Mouse (Mus musculus) forebrain, embryonic 13.5 days (tissue): ENCODE data around the gene Shank2. TPM values are rescaled to one million over a fixed set of nuclear protein-coding genes. Genes with fewer than 3 reads are reported as not detected.
A peak's percentile ranks its signal among the peaks of the same experiment; 100 is the strongest.

Experiments used
- ATAC-seq: fragments of 200-750 bp; cut with Nextera tagmentation; 2 replicates; pipeline ENCODE4 v1.8.0; 2017
- H3K27ac ChIP-seq: fragments of 300-500 bp; sonication (generic); 2 replicates; pipeline ENCODE4 v1.5.1; 2015; ENCODE audit warnings: inconsistent platforms, mild to moderate bottlenecking, moderate library complexity
- H3K27me3 ChIP-seq: fragments of 300-500 bp; sonication (generic); 2 replicates; pipeline ENCODE4 v1.6.1; 2015; ENCODE audit warnings: mild to moderate bottlenecking, inconsistent platforms
- H3K36me3 ChIP-seq: fragments of 300-500 bp; sonication (generic); 2 replicates; pipeline ENCODE4 v1.6.1; 2015; ENCODE audit warnings: mild to moderate bottlenecking, inconsistent platforms; ENCODE audit not compliant: poor library complexity, severe bottlenecking
- H3K4me1 ChIP-seq: fragments of 300-500 bp; sonication (generic); 2 replicates; pipeline ENCODE4 v1.6.1; 2015; ENCODE audit warnings: inconsistent platforms
- H3K4me2 ChIP-seq: fragments of 300-500 bp; sonication (generic); 2 replicates; pipeline ENCODE4 v1.6.1; 2015; ENCODE audit warnings: inconsistent platforms, mild to moderate bottlenecking, moderate library complexity
- H3K4me3 ChIP-seq: fragments of 300-500 bp; sonication (generic); 2 replicates; pipeline ENCODE4 v1.5.1; 2015; ENCODE audit warnings: mild to moderate bottlenecking, inconsistent platforms
- H3K9ac ChIP-seq: fragments of 300-500 bp; sonication (generic); 2 replicates; pipeline ENCODE4 v1.6.1; 2015; ENCODE audit warnings: mild to moderate bottlenecking, inconsistent platforms
- H3K9me3 ChIP-seq: fragments of 300-500 bp; sonication (generic); replicated peaks from 2 replicates; pipeline ENCODE4 v1.6.1; 2016; ENCODE audit warnings: inconsistent platforms
- WGBS: fragments of 180-500 bp; shearing (Covaris S2); methylation state at CpG from one replicate; pipeline ENCODE4 v1.1.7; 2015; 5-methylcytosine and 5-hydroxymethylcytosine counted together
- polyA plus RNA-seq: library from polyadenylated mRNA; unstranded; fragments of >200 nt; fragmentation: Nextera tagmentation; extraction: Ambion mirVana; gene quantifications from 2 replicates; pipeline ENCODE4 v1.2.1, GENCODE M21; 2015

Shank2 gene
- polyA plus RNA-seq, 1 experiment from 2014 or later, result 4.1 TPM

- Histone ChIP-seq H3K9ac (no peak overlapping the region), H3K9me3 (no peaks in the 10 kb centered on the region), H3K4me3 (no peak overlapping the region), H3K4me1 (no peaks in the 10 kb centered on the region), H3K4me2 (no peak overlapping the region), H3K27ac (no peak overlapping the region), H3K36me3 (no peaks in the 10 kb centered on the region), H3K27me3 (0 out of 2 replicates have a peak, but pooled peaks cover 3% of the 10 kb centered on the region)
- 88% methylated on average over 3 of the region's 3 CpGs for WGBS
- ATAC-seq, result peak; percentile 42; the same call in 1 of the 2 replicates
These were observed 424.9 kb downstream of the Shank2 start for GRCm38 (mm10) chr7:144426594-144426993.

DNA sequence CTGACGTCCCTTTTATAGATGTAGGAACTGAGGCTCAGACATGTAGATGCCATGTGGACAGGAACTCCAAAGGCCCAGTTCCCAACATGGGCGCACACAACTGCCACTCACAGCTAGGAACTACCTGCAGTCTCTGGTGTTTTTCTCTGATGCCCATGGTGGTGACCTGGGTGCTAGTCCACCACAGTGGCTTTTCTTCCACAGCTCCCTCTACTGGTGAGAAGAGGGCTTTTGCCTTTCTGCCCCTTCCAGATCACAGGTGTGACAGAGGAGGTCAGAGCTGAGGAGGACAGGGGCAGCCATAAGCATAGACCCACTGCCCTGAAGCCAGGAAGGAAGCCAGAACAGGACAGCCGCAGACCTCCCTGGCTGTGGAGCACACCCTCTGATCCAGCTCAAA, 425.7 kb downstream of the Shank2 start:
- H3K9ac ChIP-seq, result no peak overlapping the region
- H3K4me2 ChIP-seq, result no peak overlapping the region
- H3K4me1 ChIP-seq, result no peaks in the 10 kb centered on the region
- H3K27me3 ChIP-seq, result 0 out of 2 replicates have a peak, but pooled peaks cover 3% of the 10 kb centered on the region
- 90% methylated on average over 3 of the region's 3 CpGs for WGBS
- no peaks in the 10 kb centered on the region for H3K36me3 ChIP-seq
- H3K27ac ChIP-seq, result no peak overlapping the region
- no peak overlapping the region for H3K4me3 ChIP-seq
- no peaks in the 10 kb centered on the region for H3K9me3 ChIP-seq
- ATAC-seq, result no peak

DNA sequence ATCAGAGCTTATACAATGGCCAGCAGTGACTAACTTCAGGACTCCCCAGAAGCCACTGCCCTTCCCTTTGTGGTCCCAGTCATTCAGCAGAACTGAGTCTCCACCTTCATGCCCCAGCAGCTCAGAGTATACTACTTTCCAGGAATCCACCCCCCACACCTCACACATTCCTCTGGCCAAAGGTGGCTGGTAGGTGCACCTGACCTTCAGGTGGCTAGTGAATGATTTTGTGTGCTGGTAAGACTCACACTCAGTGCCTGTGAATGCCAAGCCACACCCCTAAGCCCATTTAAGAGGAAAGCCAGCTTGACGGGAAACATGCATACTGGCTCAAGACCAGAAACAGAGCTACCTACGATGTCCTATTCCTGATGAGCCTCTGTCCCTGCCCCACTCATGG, 431.2 kb downstream of the Shank2 start:
- Histone ChIP-seq H3K4me2 (no peak overlapping the region), H3K4me1 (no peaks in the 10 kb centered on the region), H3K27ac (no peak overlapping the region), H3K27me3 (0 out of 2 replicates have a peak, but pooled peaks cover 1% of the 10 kb centered on the region), H3K4me3 (no peak overlapping the region), H3K9me3 (no peaks in the 10 kb centered on the region), H3K9ac (no peak overlapping the region), H3K36me3 (peaks cover 26% of the 10 kb centered on the region)
- 66% methylated on average over 2 of the region's 2 CpGs for WGBS
- no peak for ATAC-seq

DNA sequence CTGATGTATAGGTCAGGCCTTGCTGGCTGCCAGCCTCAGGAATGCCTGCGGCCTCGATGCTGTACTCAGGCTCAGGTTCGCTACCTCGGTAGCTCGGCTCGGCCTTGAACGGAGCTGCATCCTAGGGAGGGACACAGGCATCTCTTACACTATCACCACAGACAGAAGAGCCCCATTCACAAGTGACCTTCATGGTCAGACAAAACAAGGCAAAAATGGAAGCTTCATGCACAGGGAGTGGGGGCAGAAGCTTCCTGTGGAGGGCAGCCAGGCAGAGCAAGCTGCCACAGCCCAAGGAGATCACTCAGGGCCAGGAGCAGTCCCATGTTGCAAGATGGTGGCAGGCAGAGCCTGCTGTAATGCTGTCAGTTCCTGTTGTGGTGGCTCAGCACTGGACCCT, 437.1 kb downstream of the Shank2 start:
- WGBS, result 96% methylated on average over 7 of the region's 7 CpGs
- Histone ChIP-seq H3K36me3 (peaks cover 83% of the 10 kb centered on the region), H3K27me3 (no peaks in the 10 kb centered on the region)

DNA sequence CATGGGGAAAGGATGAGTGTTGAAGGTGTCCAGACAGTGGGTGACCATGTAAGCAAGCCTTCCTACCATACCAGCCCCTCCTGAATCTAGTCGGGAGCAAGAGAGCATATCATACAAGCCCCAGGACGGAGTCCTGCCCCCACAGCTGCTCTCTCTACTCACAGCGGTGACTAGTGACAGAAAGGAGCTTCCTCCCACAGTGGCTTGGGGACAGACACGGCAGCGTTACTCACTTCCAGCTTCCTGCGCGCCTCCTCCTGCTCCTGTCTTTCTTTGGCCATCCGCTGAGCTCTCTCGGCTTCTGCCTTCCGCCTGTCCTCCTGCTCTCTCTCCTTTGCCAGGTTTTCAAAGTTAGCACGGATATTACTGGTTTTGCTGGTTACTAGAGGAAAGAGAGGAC, 439.7 kb downstream of the Shank2 start:
- H3K27me3 ChIP-seq, result no peaks in the 10 kb centered on the region
- 92% methylated on average over 11 of the region's 11 CpGs for WGBS

More for the DNA sequence above, 437.1 kb downstream of the Shank2 start:
- ATAC-seq, result no peak
- Histone ChIP-seq H3K4me1 (no peaks in the 10 kb centered on the region), H3K27ac (no peak overlapping the region), H3K9me3 (no peaks in the 10 kb centered on the region), H3K4me2 (no peak overlapping the region), H3K4me3 (no peak overlapping the region), H3K9ac (no peak overlapping the region)

DNA sequence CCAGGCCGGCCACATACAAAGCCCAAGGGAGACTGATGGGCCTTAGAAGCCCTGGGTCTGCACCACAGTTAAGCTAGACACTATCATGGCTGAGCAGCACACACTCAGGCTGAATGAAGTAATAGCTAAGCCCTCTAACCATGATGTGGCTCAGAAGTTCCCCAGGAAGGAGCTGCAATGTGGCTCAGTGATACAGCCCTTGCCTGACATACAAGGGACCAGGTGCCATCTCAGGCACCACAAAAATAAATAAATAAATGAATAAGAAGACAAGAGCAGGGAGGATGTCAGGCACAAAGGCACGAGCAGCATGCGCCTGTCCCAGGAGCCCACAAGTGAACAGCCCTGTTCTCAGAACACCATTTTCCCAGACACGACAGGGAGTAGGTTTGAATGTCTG, 440.2 kb downstream of the Shank2 start:
- H3K4me1 ChIP-seq, result no peaks in the 10 kb centered on the region
- 90% methylated on average over 4 of the region's 4 CpGs for WGBS
- no peak overlapping the region for H3K4me2 ChIP-seq
- no peak overlapping the region for H3K27ac ChIP-seq
- no peak for ATAC-seq
- no peak overlapping the region for H3K4me3 ChIP-seq
- no peaks in the 10 kb centered on the region for H3K9me3 ChIP-seq
- no peaks in the 10 kb centered on the region for H3K27me3 ChIP-seq
- no peak overlapping the region for H3K9ac ChIP-seq
- H3K36me3 ChIP-seq, result peaks cover 98% of the 10 kb centered on the region

More for the DNA sequence above, 439.7 kb downstream of the Shank2 start:
- Histone ChIP-seq H3K9ac (no peak overlapping the region), H3K36me3 (peaks cover 98% of the 10 kb centered on the region), H3K27ac (no peak overlapping the region), H3K4me2 (no peak overlapping the region), H3K4me3 (no peak overlapping the region), H3K9me3 (no peaks in the 10 kb centered on the region), H3K4me1 (no peaks in the 10 kb centered on the region)
- ATAC-seq, result no peak

GRCm38 (mm10) chr7:144444788-144445187, 443.1 kb downstream of the Shank2 start:
- Histone ChIP-seq H3K4me1 (peaks cover 5% of the 10 kb centered on the region; the same call in 1 of the 2 replicates), H3K9me3 (no peaks in the 10 kb centered on the region), H3K4me2 (no peak overlapping the region), H3K27ac (no peak overlapping the region), H3K9ac (no peak overlapping the region), H3K36me3 (peaks cover 98% of the 10 kb centered on the region), H3K27me3 (no peaks in the 10 kb centered on the region), H3K4me3 (no peak overlapping the region)
- no peak for ATAC-seq
- 94% methylated on average over 7 of the region's 7 CpGs for WGBS

- Histone ChIP-seq H3K4me3 (no peak overlapping the region), H3K27me3 (no peaks in the 10 kb centered on the region), H3K4me2 (no peak overlapping the region), H3K4me1 (peaks cover 15% of the 10 kb centered on the region), H3K36me3 (peaks cover 97% of the 10 kb centered on the region), H3K9me3 (no peaks in the 10 kb centered on the region), H3K27ac (no peak overlapping the region), H3K9ac (no peak overlapping the region)
- WGBS, result 88% methylated on average over 3 of the region's 3 CpGs
- no peak for ATAC-seq
These were observed 445.4 kb downstream of the Shank2 start for GRCm38 (mm10) chr7:144447146-144447545.

DNA sequence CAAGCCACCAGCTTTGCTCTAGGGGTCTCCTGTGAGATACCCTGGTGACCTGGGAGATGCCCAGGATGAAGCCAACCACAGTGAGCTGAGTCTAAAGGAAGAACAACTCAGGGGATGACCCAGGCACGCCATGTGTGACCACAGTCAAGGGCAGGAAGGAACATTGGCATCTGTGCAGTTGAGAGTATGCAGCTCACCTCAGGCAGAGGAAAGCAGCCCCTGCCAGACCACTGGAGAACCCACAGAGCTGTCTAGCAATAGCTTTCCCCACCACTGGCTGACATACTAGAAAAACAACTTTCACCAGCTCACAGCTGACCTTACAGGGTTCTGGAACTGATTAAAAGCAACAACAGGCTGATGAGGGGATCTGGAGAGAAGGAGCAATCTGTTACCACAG, 446.5 kb downstream of the Shank2 start:
- Histone ChIP-seq H3K4me1 (peaks cover 15% of the 10 kb centered on the region), H3K4me2 (no peak overlapping the region), H3K9me3 (no peaks in the 10 kb centered on the region), H3K27me3 (no peaks in the 10 kb centered on the region), H3K27ac (no peak overlapping the region), H3K9ac (no peak overlapping the region), H3K4me3 (no peak overlapping the region), H3K36me3 (peaks cover 98% of the 10 kb centered on the region)
- no peak for ATAC-seq
- 100% methylated on average over 1 of the region's 1 CpGs for WGBS

GRCm38 (mm10) chr7:144449637-144450570, 448.2 kb downstream of the Shank2 start:
- WGBS, result 66% methylated on average over 13 of the region's 13 CpGs
- no peak overlapping the region for H3K4me3 ChIP-seq

GRCm38 (mm10) chr7:144450661-144451060, 448.9 kb downstream of the Shank2 start:
- WGBS, result 95% methylated on average over 9 of the region's 9 CpGs
- Histone ChIP-seq H3K4me2 (no peak overlapping the region), H3K27me3 (no peaks in the 10 kb centered on the region), H3K4me1 (peaks cover 15% of the 10 kb centered on the region), H3K4me3 (no peak overlapping the region), H3K36me3 (peaks cover 99% of the 10 kb centered on the region), H3K27ac (no peak overlapping the region), H3K9me3 (no peaks in the 10 kb centered on the region), H3K9ac (no peak overlapping the region)
- no peak for ATAC-seq

More at GRCm38 (mm10) chr7:144449637-144450570, 448.2 kb downstream of the Shank2 start:
- ATAC-seq, result peak; percentile 93
- Histone ChIP-seq H3K9me3 (no peaks in the 10 kb centered on the region), H3K9ac (0 out of 2 replicates have a peak overlapping the region, but pooled peaks have one; percentile 5), H3K4me1 (peaks cover 15% of the 10 kb centered on the region), H3K27me3 (no peaks in the 10 kb centered on the region), H3K4me2 (no peak overlapping the region), H3K36me3 (peaks cover 99% of the 10 kb centered on the region), H3K27ac (peak overlapping the region; percentile 72)

- Histone ChIP-seq H3K4me3 (no peak overlapping the region), H3K36me3 (peaks cover 100% of the 10 kb centered on the region), H3K27me3 (no peaks in the 10 kb centered on the region), H3K27ac (no peak overlapping the region), H3K9ac (no peak overlapping the region), H3K4me1 (no peaks in the 10 kb centered on the region), H3K4me2 (no peak overlapping the region), H3K9me3 (no peaks in the 10 kb centered on the region)
- ATAC-seq, result no peak
- 96% methylated on average over 1 of the region's 1 CpGs for WGBS
These were observed 457.2 kb downstream of the Shank2 start for GRCm38 (mm10) chr7:144458881-144459280.
